Mouse (Mus musculus): ENCODE results near the gene Gabpb1.
A peak's percentile ranks its signal among the peaks of the same experiment; 100 is the strongest.

The Gabpb1 gene

GRCm38 (mm10) chr2:126676122-126676515 lies at the start of gene Gabpb1:
Gene Gabpb1 (minus strand): TSS chr2:126676337.
- DNase-seq (ENCODE audit: low read depth, low spot score): no peak

GRCm38 (mm10) chr2:126712950-126713349 lies 36.8 kb upstream of the Gabpb1 start:
- DNase-seq (ENCODE audit: low read depth, low spot score): no peak

- DNase-seq (ENCODE audit: low read depth, low spot score): no peak
These were observed 36.4 kb upstream of the Gabpb1 start for GRCm38 (mm10) chr2:126712526-126712925.

- no peak for DNase-seq (ENCODE audit: low read depth, low spot score)
These were observed 32.2 kb upstream of the Gabpb1 start for GRCm38 (mm10) chr2:126708361-126708760.

- no peak for DNase-seq (ENCODE audit: low read depth, low spot score)
These were observed 31.3 kb upstream of the Gabpb1 start for GRCm38 (mm10) chr2:126707438-126707779.

GRCm38 (mm10) chr2:126706759-126707437 lies 30.8 kb upstream of the Gabpb1 start, which contains the start of gene Usp8:
Gene Usp8 (plus strand): TSS chr2:126707328.
- DNase-seq (ENCODE audit: low read depth, low spot score): peak; percentile 100

GRCm38 (mm10) chr2:126695285-126695684 lies 19.1 kb upstream of the Gabpb1 start:
- DNase-seq (ENCODE audit: low read depth, low spot score): no peak

- DNase-seq (ENCODE audit: low read depth, low spot score): no peak
These were observed 15.2 kb upstream of the Gabpb1 start for GRCm38 (mm10) chr2:126691290-126691689.

GRCm38 (mm10) chr2:126682937-126683336 lies 6.8 kb upstream of the Gabpb1 start:
- peak; percentile 68 for DNase-seq (ENCODE audit: low read depth, low spot score)

GRCm38 (mm10) chr2:126682333-126682732 lies 6.2 kb upstream of the Gabpb1 start:
- peak; percentile 12 for DNase-seq (ENCODE audit: low read depth, low spot score)

GRCm38 (mm10) chr2:126677366-126677765 lies 1.2 kb upstream of the Gabpb1 start:
- DNase-seq (ENCODE audit: low read depth, low spot score): no peak

- DNase-seq (ENCODE audit: low read depth, low spot score): peak; percentile 96
These were observed 692 bp downstream of the Gabpb1 start for GRCm38 (mm10) chr2:126675169-126676121.

GRCm38 (mm10) chr2:126674441-126675168 lies 1.5 kb downstream of the Gabpb1 start:
- peak; percentile 50 for DNase-seq (ENCODE audit: low read depth, low spot score)

GRCm38 (mm10) chr2:126673317-126674242 lies 2.6 kb downstream of the Gabpb1 start:
- no peak for DNase-seq (ENCODE audit: low read depth, low spot score)

- no peak for DNase-seq (ENCODE audit: low read depth, low spot score)
These were observed 7.4 kb downstream of the Gabpb1 start for GRCm38 (mm10) chr2:126668621-126669252.

GRCm38 (mm10) chr2:126665984-126666383 lies 10.2 kb downstream of the Gabpb1 start:
- DNase-seq (ENCODE audit: low read depth, low spot score): no peak

GRCm38 (mm10) chr2:126663481-126663880 lies 12.7 kb downstream of the Gabpb1 start:
- peak; percentile 80 for DNase-seq (ENCODE audit: low read depth, low spot score)

- DNase-seq (ENCODE audit: low read depth, low spot score): no peak
These were observed 23.2 kb downstream of the Gabpb1 start for GRCm38 (mm10) chr2:126652929-126653328.

- no peak for DNase-seq (ENCODE audit: low read depth, low spot score)
These were observed 28.4 kb downstream of the Gabpb1 start for GRCm38 (mm10) chr2:126647762-126648161.

GRCm38 (mm10) chr2:126646461-126646860 lies 29.7 kb downstream of the Gabpb1 start:
- DNase-seq (ENCODE audit: low read depth, low spot score): no peak

Measured in brain, adult 2 months (tissue).